Mouse (Mus musculus) kidney, embryonic 14.5 days (tissue): ENCODE measurements at regions not wholly inside any gene's neighbourhood (a gene's known extent, or its start where the extent isn't known, plus 50 kb on each side); places are given as distances from the start of the nearest gene placed in this dataset.
"Not testable (repeated sequence)": the region's sequence is repeated elsewhere in the genome, so short reads cannot be mapped to it uniquely, and the experiment has no call there.

Experiments used
- ATAC-seq: fragments of 200-750 bp; cut with Nextera tagmentation; 2 replicates; pipeline ENCODE4 v1.8.0; 2017; ENCODE audit warnings: moderate number of reproducible peaks, mild to moderate bottlenecking, moderate TSS enrichment, moderate library complexity; ENCODE audit not compliant: low FRiP score, low TSS enrichment
- H3K27ac ChIP-seq: fragments of 300-500 bp; sonication (generic); 2 replicates; pipeline ENCODE4 v1.5.1; 2014; ENCODE audit warnings: low read depth, mild to moderate bottlenecking, low read length, moderate library complexity, mixed read lengths
- H3K27me3 ChIP-seq: fragments of 300-500 bp; sonication (generic); 2 replicates; pipeline ENCODE4 v1.6.1; 2014; ENCODE audit warnings: mild to moderate bottlenecking, low read length; ENCODE audit not compliant: control insufficient read depth, insufficient read depth
- H3K36me3 ChIP-seq: fragments of 300-500 bp; sonication (generic); 2 replicates; pipeline ENCODE4 v1.6.1; 2014; ENCODE audit warnings: low read length, mixed read lengths; ENCODE audit not compliant: control insufficient read depth, insufficient read depth
- H3K4me1 ChIP-seq: fragments of 300-500 bp; sonication (generic); 2 replicates; pipeline ENCODE4 v1.6.1; 2014; ENCODE audit warnings: low read length, mixed read lengths; ENCODE audit not compliant: control insufficient read depth, insufficient read depth
- H3K4me2 ChIP-seq: fragments of 300-500 bp; sonication (generic); replicated peaks from 2 replicates; pipeline ENCODE4 v1.6.1; 2014; ENCODE audit warnings: low read depth, mild to moderate bottlenecking, low read length
- H3K4me3 ChIP-seq: fragments of 300-500 bp; sonication (generic); 2 replicates; pipeline ENCODE4 v1.5.1; 2014; ENCODE audit warnings: mild to moderate bottlenecking, low read length
- H3K9ac ChIP-seq: fragments of 300-500 bp; sonication (generic); 2 replicates; pipeline ENCODE4 v1.6.1; 2014; ENCODE audit warnings: low read depth, mild to moderate bottlenecking, low read length, moderate library complexity
- H3K9me3 ChIP-seq: fragments of 300-500 bp; sonication (generic); 2 replicates; pipeline ENCODE4 v1.6.1; 2016; ENCODE audit warnings: low read length; ENCODE audit not compliant: control insufficient read depth
- WGBS: fragments of 180-500 bp; shearing (Covaris S2); extraction: QIAGEN DNeasy Blood & Tissue Kit; methylation state at CpG from one replicate; pipeline ENCODE4 v1.1.7; 2014; 5-methylcytosine and 5-hydroxymethylcytosine counted together

DNA sequence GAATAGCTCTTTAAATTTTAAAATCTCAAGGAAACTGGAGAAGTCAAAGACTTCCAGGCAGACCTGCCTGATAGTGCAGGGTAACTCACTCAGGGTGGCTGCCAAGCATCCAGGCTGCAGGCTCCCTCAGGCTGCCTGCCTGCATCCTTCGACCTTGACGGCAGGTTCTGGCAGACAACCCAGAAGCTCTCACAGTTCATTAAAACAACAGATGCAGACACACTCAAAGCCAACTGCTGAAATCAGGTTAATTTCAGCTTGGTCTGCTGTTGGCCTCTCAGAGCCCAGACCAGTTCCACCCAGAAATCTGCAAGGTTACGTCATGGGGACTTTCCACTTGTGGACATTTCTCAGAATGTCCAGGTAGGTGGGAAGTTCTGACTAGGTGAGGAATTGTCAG, 109.3 kb upstream of the Frmd4a start:
- H3K4me3 ChIP-seq, result no peak overlapping the region
- no peak for ATAC-seq

DNA sequence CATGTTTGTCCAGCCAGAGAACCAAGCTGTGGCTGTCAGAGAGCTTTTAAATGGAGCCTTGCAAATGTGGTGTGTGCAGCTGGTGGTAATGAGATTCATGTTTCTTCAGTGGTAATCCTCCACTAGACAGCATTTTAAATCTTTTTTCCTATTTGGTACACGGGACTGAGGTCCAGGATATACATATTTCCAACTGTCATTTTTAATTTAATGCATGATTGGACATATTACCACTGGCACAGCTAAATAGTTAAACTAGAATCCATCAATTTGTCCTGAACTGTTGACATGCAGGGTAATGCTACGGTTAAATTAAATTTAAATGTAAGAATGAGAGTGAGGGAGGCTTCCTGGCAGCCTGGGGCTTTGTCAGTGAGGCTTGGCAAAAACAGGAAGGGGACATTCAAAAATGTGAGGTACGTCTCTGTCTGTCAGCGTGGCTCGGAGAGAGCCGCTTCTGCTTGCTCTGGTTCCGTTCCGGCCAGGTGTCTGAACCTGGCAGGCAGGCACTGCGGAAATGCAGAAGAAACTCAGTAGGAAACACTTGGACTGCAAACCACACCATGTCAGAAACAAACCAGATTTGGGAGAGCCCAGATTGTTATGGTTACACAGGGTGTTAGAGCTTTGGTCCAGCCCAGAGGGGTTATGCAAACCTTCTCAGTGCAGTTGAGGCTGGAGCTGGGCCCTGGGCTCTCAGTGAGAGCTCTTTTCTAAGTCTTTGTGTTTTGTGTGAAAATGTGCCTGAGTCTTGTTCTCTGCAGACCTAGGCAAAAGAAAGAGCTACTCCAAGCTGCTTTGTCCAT, 107.2 kb upstream of the Frmd4a start:
- Histone ChIP-seq H3K9ac (no peak overlapping the region), H3K36me3 (no peaks in the 10 kb centered on the region), H3K27me3 (no peaks in the 10 kb centered on the region), H3K4me3 (no peak overlapping the region), H3K4me1 (no peaks in the 10 kb centered on the region), H3K9me3 (no peaks in the 10 kb centered on the region), H3K27ac (no peak overlapping the region), H3K4me2 (no peak overlapping the region)
- 70% methylated on average over 9 of the region's 9 CpGs for WGBS
- ATAC-seq, result no peak

More for the DNA sequence above, 109.3 kb upstream of the Frmd4a start:
- Histone ChIP-seq H3K9me3 (no peaks in the 10 kb centered on the region), H3K4me2 (no peak overlapping the region), H3K27ac (no peak overlapping the region), H3K4me1 (no peaks in the 10 kb centered on the region), H3K36me3 (no peaks in the 10 kb centered on the region), H3K27me3 (no peaks in the 10 kb centered on the region), H3K9ac (no peak overlapping the region)
- WGBS, result 73% methylated on average over 3 of the region's 3 CpGs

DNA sequence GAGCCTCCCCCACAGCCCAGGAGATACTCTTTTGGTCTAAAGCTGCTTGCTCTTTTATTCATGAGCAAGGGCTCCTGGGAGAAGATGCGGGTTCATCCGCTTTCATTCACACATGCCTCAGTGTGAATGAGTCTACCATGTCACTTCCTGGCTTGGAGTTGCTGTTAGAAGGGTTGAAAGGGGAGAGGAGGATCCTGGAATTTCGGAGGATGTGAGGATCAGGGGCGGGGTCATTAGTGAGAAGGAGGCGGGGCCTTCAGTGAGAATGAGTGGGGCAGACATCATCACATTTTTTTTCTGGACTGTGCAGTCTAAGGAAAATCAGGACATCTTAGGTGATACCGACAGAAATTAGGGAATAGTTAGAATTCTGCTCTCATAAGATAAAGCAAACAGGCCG, 102.4 kb upstream of the Frmd4a start:
- no peak overlapping the region for H3K9ac ChIP-seq
- no peak overlapping the region for H3K4me2 ChIP-seq
- no peaks in the 10 kb centered on the region for H3K27me3 ChIP-seq
- H3K9me3 ChIP-seq, result no peaks in the 10 kb centered on the region
- no peak for ATAC-seq
- H3K27ac ChIP-seq, result no peak overlapping the region
- H3K4me3 ChIP-seq, result no peak overlapping the region
- no peaks in the 10 kb centered on the region for H3K4me1 ChIP-seq
- H3K36me3 ChIP-seq, result no peaks in the 10 kb centered on the region
- WGBS, result 82% methylated on average over 7 of the region's 7 CpGs

DNA sequence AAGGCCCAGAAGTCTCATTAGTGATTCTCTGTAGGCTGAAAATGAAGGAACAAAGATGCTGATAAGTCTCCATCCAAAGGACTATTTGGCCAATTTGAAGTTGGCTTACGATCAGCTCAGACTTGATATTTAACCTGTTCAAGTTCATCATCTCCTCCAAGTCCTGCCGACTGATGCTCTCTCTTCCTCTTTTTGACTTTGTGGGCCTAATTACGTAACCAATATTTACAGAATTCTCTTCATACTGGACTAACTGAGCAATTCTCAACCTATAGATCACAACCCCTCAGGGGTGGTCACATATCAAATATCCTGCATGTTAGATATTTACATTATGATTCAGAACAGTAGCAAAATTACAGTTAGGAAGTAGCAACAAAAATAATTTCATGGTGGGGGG, 101.2 kb upstream of the Frmd4a start:
- ATAC-seq, result no peak
- Histone ChIP-seq H3K27ac (no peak overlapping the region), H3K36me3 (no peaks in the 10 kb centered on the region), H3K9ac (no peak overlapping the region), H3K4me2 (no peak overlapping the region), H3K9me3 (no peaks in the 10 kb centered on the region), H3K4me3 (no peak overlapping the region), H3K4me1 (no peaks in the 10 kb centered on the region), H3K27me3 (no peaks in the 10 kb centered on the region)
- 87% methylated on average over 3 of the region's 3 CpGs for WGBS

DNA sequence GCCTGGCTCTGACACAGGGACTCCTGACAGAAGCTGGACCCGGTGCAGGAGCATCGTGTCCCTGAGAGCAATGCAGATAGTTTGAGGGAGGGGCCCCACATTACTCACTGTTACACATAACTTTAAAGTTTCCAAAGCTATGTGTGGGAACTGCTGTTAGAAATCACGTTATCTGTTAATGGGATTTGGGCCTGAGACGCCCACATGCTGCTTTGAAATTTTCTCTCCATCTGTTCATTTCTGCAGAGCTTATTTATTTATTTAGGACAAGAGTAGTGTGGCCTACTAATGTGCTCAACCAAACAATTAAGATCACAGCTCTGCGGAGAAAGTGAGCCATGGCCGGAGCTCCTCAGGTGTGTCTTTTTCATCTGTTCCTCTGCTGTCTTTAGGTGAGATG, 99.4 kb upstream of the Frmd4a start:
- ATAC-seq, result no peak
- no peaks in the 10 kb centered on the region for H3K9me3 ChIP-seq
- H3K27me3 ChIP-seq, result no peaks in the 10 kb centered on the region
- no peak overlapping the region for H3K4me3 ChIP-seq
- no peaks in the 10 kb centered on the region for H3K4me1 ChIP-seq
- 84% methylated on average over 6 of the region's 6 CpGs for WGBS
- no peak overlapping the region for H3K27ac ChIP-seq
- H3K9ac ChIP-seq, result no peak overlapping the region
- no peak overlapping the region for H3K4me2 ChIP-seq
- no peaks in the 10 kb centered on the region for H3K36me3 ChIP-seq

DNA sequence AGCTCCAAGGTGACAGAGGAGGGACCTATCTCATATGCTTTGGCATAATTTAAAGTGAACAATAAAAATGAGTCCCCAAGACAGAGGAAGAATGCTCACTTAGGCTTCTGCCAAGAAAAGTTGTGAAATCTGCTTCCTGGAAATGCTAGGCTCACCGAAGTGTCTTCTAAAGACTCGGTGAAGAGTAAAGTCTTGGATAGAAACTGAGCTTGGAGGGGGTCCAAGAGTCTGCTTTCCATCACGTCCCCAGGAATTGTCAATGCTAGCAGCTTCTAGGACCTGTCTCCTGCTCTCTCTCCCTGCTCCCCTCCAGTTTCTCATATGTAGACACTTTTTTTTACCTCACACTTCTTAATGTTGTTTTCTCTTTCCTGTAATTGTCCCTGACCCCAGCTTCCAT, 97.6 kb upstream of the Frmd4a start:
- Histone ChIP-seq H3K4me1 (no peaks in the 10 kb centered on the region), H3K4me3 (no peak overlapping the region), H3K27ac (no peak overlapping the region), H3K9me3 (no peaks in the 10 kb centered on the region), H3K9ac (no peak overlapping the region), H3K4me2 (no peak overlapping the region), H3K36me3 (no peaks in the 10 kb centered on the region), H3K27me3 (no peaks in the 10 kb centered on the region)
- whole genome bisulfite sequencing, result 78% methylated on average over 3 of the region's 3 CpGs
- ATAC-seq, result no peak

DNA sequence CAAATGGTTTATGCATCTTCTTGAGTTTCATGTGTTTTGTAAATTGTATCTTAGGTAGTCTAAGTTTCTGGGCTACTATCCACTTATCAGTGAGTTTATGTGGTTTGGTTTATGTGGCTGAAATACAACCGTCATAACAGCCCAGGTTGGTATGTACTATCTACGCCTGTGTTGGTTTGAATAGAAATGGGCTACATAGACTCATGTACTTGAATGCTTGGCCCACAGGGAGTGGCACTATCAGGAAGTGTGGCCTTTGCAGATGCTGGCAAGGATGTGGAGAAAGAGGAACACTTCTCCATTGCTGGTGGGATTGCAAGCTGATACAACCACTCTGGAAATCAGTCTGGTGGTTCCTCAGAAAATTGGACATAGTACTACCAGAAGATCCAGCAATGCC, 96.4 kb upstream of the Frmd4a start:
- not testable (repeated sequence) for H3K4me2 ChIP-seq, H3K36me3 ChIP-seq, H3K4me3 ChIP-seq, H3K9me3 ChIP-seq, H3K4me1 ChIP-seq, H3K27me3 ChIP-seq, H3K27ac ChIP-seq, ATAC-seq, H3K9ac ChIP-seq
- 88% methylated on average over 2 of the region's 2 CpGs for WGBS

DNA sequence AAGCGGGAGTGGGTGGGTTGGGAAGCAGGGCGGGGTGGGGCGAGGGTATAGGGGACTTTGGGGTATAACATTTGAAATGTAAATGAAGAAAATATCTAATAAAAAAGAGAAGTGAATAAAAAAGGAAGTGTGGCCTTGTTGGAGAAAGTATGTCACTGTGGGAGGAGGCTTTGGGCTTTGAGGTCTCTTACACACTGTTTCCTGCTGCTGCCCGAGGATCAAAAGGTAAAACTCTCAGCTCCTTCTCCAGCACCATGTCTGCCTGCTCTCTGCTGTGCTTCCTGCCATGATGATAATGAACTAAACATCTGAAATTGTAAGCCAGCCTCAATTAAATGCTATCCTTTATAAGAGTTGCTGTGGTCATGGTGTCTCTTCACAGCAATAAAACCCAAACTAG, 94.8 kb upstream of the Frmd4a start:
- ATAC-seq, result no peak
- Histone ChIP-seq H3K36me3 (no peaks in the 10 kb centered on the region), H3K27ac (no peak overlapping the region), H3K27me3 (no peaks in the 10 kb centered on the region), H3K9me3 (no peaks in the 10 kb centered on the region), H3K4me3 (no peak overlapping the region), H3K4me2 (no peak overlapping the region), H3K4me1 (no peaks in the 10 kb centered on the region), H3K9ac (no peak overlapping the region)
- WGBS, result 86% methylated on average over 4 of the region's 4 CpGs

DNA sequence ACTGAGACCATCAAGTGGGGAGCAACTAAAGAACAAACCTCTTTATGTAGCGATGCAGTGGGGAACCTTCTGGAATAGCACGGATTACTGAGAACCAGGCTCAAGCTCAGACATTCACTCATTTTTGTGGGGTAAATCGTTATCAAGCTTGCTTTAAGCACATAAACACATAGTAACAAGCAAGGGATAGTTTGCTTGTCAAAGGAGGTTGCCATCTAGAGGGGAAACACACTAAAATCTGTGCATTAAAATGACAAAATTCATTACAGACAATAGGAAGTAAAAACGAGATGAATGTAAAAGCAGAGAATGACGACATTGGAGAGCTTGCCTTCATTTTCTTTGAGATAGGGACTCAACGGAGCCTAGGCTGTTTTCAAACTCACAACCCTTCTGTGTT, 92.8 kb upstream of the Frmd4a start:
- Histone ChIP-seq H3K4me1 (no peaks in the 10 kb centered on the region), H3K4me2 (no peak overlapping the region), H3K36me3 (no peaks in the 10 kb centered on the region), H3K4me3 (no peak overlapping the region), H3K9me3 (no peaks in the 10 kb centered on the region), H3K27ac (no peak overlapping the region), H3K27me3 (no peaks in the 10 kb centered on the region), H3K9ac (no peak overlapping the region)
- ATAC-seq, result no peak
- 79% methylated on average over 6 of the region's 6 CpGs for WGBS
